Mouse (Mus musculus): Measurements from ENCODE around the gene Pld6. TPM values are rescaled to one million over a fixed set of nuclear protein-coding genes. Genes with fewer than 3 reads are reported as not detected.

The Pld6 gene
- polyA plus RNA-seq, 1 experiment from 2014 or later, result 3.5 TPM

GRCm38 (mm10) chr11:59780241-59780640 is 7.2 kb downstream of the Pld6 start:
- no peak overlapping the region for H3K9ac ChIP-seq
- H3K4me1 ChIP-seq (replicated peaks), result no peaks in the 10 kb centered on the region
- H3K27ac ChIP-seq, result no peak overlapping the region
- peaks cover 19% of the 10 kb centered on the region; the same call in 1 of the 2 replicates for H3K36me3 ChIP-seq
- H3K4me3 ChIP-seq (replicated peaks), result no peak overlapping the region
- no peaks in the 10 kb centered on the region for H3K27me3 ChIP-seq (replicated peaks)
- H3K9me3 ChIP-seq, result no peaks in the 10 kb centered on the region
- no peak for ATAC-seq
- 70% methylated on average over 4 of the region's 4 CpGs for WGBS
- no peak overlapping the region for H3K4me2 ChIP-seq (replicated peaks)

GRCm38 (mm10) chr11:59779406-59779805 is 8.0 kb downstream of the Pld6 start:
- no peak overlapping the region for H3K4me2 ChIP-seq (replicated peaks)
- 88% methylated on average over 4 of the region's 4 CpGs for WGBS
- H3K4me1 ChIP-seq (replicated peaks), result no peaks in the 10 kb centered on the region
- no peak overlapping the region for H3K9ac ChIP-seq
- no peaks in the 10 kb centered on the region for H3K27me3 ChIP-seq (replicated peaks)
- ATAC-seq, result no peak
- no peak overlapping the region for H3K27ac ChIP-seq
- H3K4me3 ChIP-seq (replicated peaks), result no peak overlapping the region
- H3K9me3 ChIP-seq, result no peaks in the 10 kb centered on the region
- H3K36me3 ChIP-seq, result peaks cover 19% of the 10 kb centered on the region; the same call in 1 of the 2 replicates

- Histone ChIP-seq H3K9ac (no peak overlapping the region), H3K27me3 (replicated peaks) (no peaks in the 10 kb centered on the region), H3K36me3 (peaks cover 25% of the 10 kb centered on the region), H3K9me3 (no peaks in the 10 kb centered on the region), H3K4me3 (replicated peaks) (no peak overlapping the region), H3K27ac (no peak overlapping the region), H3K4me2 (replicated peaks) (no peak overlapping the region), H3K4me1 (replicated peaks) (no peaks in the 10 kb centered on the region)
- ATAC-seq, result no peak
- WGBS, result 78% methylated on average over 1 of the region's 1 CpGs
Measured at GRCm38 (mm10) chr11:59778874-59779223, 8.6 kb downstream of the Pld6 start.

GRCm38 (mm10) chr11:59778181-59778873 is 9.1 kb downstream of the Pld6 start:
- no peak overlapping the region for H3K4me3 ChIP-seq (replicated peaks)
- no peaks in the 10 kb centered on the region for H3K27me3 ChIP-seq (replicated peaks)
- H3K9ac ChIP-seq, result no peak overlapping the region
- peaks cover 28% of the 10 kb centered on the region for H3K36me3 ChIP-seq
- no peak overlapping the region for H3K27ac ChIP-seq
- WGBS, result 54% methylated on average over 9 of the region's 9 CpGs
- no peak overlapping the region for H3K4me2 ChIP-seq (replicated peaks)
- no peaks in the 10 kb centered on the region for H3K4me1 ChIP-seq (replicated peaks)
- H3K9me3 ChIP-seq, result no peaks in the 10 kb centered on the region
- peak; percentile 75 for ATAC-seq

GRCm38 (mm10) chr11:59777259-59777658 is 10.2 kb downstream of the Pld6 start:
- Histone ChIP-seq H3K9me3 (no peaks in the 10 kb centered on the region), H3K27ac (no peak overlapping the region), H3K4me1 (replicated peaks) (no peaks in the 10 kb centered on the region), H3K4me3 (replicated peaks) (no peak overlapping the region), H3K36me3 (peaks cover 28% of the 10 kb centered on the region), H3K4me2 (replicated peaks) (no peak overlapping the region), H3K27me3 (replicated peaks) (no peaks in the 10 kb centered on the region), H3K9ac (no peak overlapping the region)
- no peak for ATAC-seq
- WGBS, result 85% methylated on average over 5 of the region's 5 CpGs

GRCm38 (mm10) chr11:59775435-59776148 is 11.9 kb downstream of the Pld6 start:
- H3K27ac ChIP-seq, result no peak overlapping the region
- ATAC-seq, result no peak
- H3K36me3 ChIP-seq, result peaks cover 44% of the 10 kb centered on the region
- no peak overlapping the region for H3K4me3 ChIP-seq (replicated peaks)
- no peaks in the 10 kb centered on the region for H3K9me3 ChIP-seq
- 88% methylated on average over 13 of the region's 13 CpGs for WGBS
- H3K9ac ChIP-seq, result no peak overlapping the region
- H3K4me2 ChIP-seq (replicated peaks), result no peak overlapping the region
- no peaks in the 10 kb centered on the region for H3K4me1 ChIP-seq (replicated peaks)
- H3K27me3 ChIP-seq (replicated peaks), result no peaks in the 10 kb centered on the region

GRCm38 (mm10) chr11:59774522-59774921 is 12.9 kb downstream of the Pld6 start:
- no peaks in the 10 kb centered on the region for H3K9me3 ChIP-seq
- H3K4me1 ChIP-seq (replicated peaks), result no peaks in the 10 kb centered on the region
- H3K4me2 ChIP-seq (replicated peaks), result no peak overlapping the region
- no peak overlapping the region for H3K4me3 ChIP-seq (replicated peaks)
- no peak overlapping the region for H3K9ac ChIP-seq
- no peaks in the 10 kb centered on the region for H3K27me3 ChIP-seq (replicated peaks)
- no peak for ATAC-seq
- H3K27ac ChIP-seq, result no peak overlapping the region
- H3K36me3 ChIP-seq, result peaks cover 46% of the 10 kb centered on the region
- WGBS, result 86% methylated on average over 4 of the region's 4 CpGs

- peaks cover 51% of the 10 kb centered on the region for H3K36me3 ChIP-seq
- no peaks in the 10 kb centered on the region for H3K27me3 ChIP-seq (replicated peaks)
- no peaks in the 10 kb centered on the region for H3K4me1 ChIP-seq (replicated peaks)
- H3K9ac ChIP-seq, result no peak overlapping the region
- H3K9me3 ChIP-seq, result no peaks in the 10 kb centered on the region
- no peak overlapping the region for H3K4me3 ChIP-seq (replicated peaks)
- WGBS, result 91% methylated on average over 4 of the region's 4 CpGs
- no peak overlapping the region for H3K4me2 ChIP-seq (replicated peaks)
- no peak overlapping the region for H3K27ac ChIP-seq
- no peak for ATAC-seq
Measured at GRCm38 (mm10) chr11:59772902-59773301, 14.5 kb downstream of the Pld6 start.

- H3K4me3 ChIP-seq (replicated peaks), result no peak overlapping the region
- H3K4me1 ChIP-seq (replicated peaks), result no peaks in the 10 kb centered on the region
- no peak for ATAC-seq
- no peaks in the 10 kb centered on the region for H3K27me3 ChIP-seq (replicated peaks)
- H3K4me2 ChIP-seq (replicated peaks), result no peak overlapping the region
- H3K36me3 ChIP-seq, result peaks cover 57% of the 10 kb centered on the region
- no peak overlapping the region for H3K9ac ChIP-seq
- WGBS, result 92% methylated on average over 2 of the region's 2 CpGs
- H3K9me3 ChIP-seq, result no peaks in the 10 kb centered on the region
- no peak overlapping the region for H3K27ac ChIP-seq
Measured at GRCm38 (mm10) chr11:59772291-59772690, 15.2 kb downstream of the Pld6 start.

- no peaks in the 10 kb centered on the region for H3K9me3 ChIP-seq
- no peak overlapping the region for H3K9ac ChIP-seq
- H3K27me3 ChIP-seq (replicated peaks), result no peaks in the 10 kb centered on the region
- H3K4me2 ChIP-seq (replicated peaks), result no peak overlapping the region
- ATAC-seq, result no peak
- WGBS, result 91% methylated on average over 7 of the region's 7 CpGs
- no peaks in the 10 kb centered on the region for H3K4me1 ChIP-seq (replicated peaks)
- no peak overlapping the region for H3K27ac ChIP-seq
- no peak overlapping the region for H3K4me3 ChIP-seq (replicated peaks)
- peaks cover 51% of the 10 kb centered on the region for H3K36me3 ChIP-seq
Measured at GRCm38 (mm10) chr11:59770753-59771152, 16.7 kb downstream of the Pld6 start.

GRCm38 (mm10) chr11:59769738-59770137 is 17.7 kb downstream of the Pld6 start:
- H3K4me1 ChIP-seq (replicated peaks), result no peaks in the 10 kb centered on the region
- peaks cover 51% of the 10 kb centered on the region for H3K36me3 ChIP-seq
- WGBS, result 92% methylated on average over 6 of the region's 6 CpGs
- no peaks in the 10 kb centered on the region for H3K9me3 ChIP-seq
- H3K4me2 ChIP-seq (replicated peaks), result no peak overlapping the region
- no peak overlapping the region for H3K27ac ChIP-seq
- no peak for ATAC-seq
- H3K27me3 ChIP-seq (replicated peaks), result no peaks in the 10 kb centered on the region
- no peak overlapping the region for H3K4me3 ChIP-seq (replicated peaks)
- no peak overlapping the region for H3K9ac ChIP-seq

- Histone ChIP-seq H3K27me3 (replicated peaks) (no peaks in the 10 kb centered on the region), H3K4me2 (replicated peaks) (no peak overlapping the region), H3K4me1 (replicated peaks) (no peaks in the 10 kb centered on the region), H3K9ac (no peak overlapping the region), H3K9me3 (no peaks in the 10 kb centered on the region), H3K4me3 (replicated peaks) (no peak overlapping the region), H3K27ac (no peak overlapping the region), H3K36me3 (peaks cover 54% of the 10 kb centered on the region)
- WGBS, result 93% methylated on average over 2 of the region's 2 CpGs
- no peak for ATAC-seq
Measured at GRCm38 (mm10) chr11:59769307-59769706, 18.1 kb downstream of the Pld6 start.

- Histone ChIP-seq H3K9me3 (no peaks in the 10 kb centered on the region), H3K27ac (no peak overlapping the region), H3K4me2 (replicated peaks) (no peak overlapping the region), H3K36me3 (peaks cover 47% of the 10 kb centered on the region), H3K4me3 (replicated peaks) (no peak overlapping the region), H3K27me3 (replicated peaks) (no peaks in the 10 kb centered on the region), H3K9ac (no peak overlapping the region), H3K4me1 (replicated peaks) (no peaks in the 10 kb centered on the region)
- ATAC-seq, result no peak
- 95% methylated on average over 6 of the region's 6 CpGs for WGBS
Measured at GRCm38 (mm10) chr11:59760796-59761195, 26.6 kb downstream of the Pld6 start.

All from intestine, embryonic 15.5 days (tissue).